Comparison of ENCODE assay signal across 8 mouse cellular contexts in the genomic region with DNA sequence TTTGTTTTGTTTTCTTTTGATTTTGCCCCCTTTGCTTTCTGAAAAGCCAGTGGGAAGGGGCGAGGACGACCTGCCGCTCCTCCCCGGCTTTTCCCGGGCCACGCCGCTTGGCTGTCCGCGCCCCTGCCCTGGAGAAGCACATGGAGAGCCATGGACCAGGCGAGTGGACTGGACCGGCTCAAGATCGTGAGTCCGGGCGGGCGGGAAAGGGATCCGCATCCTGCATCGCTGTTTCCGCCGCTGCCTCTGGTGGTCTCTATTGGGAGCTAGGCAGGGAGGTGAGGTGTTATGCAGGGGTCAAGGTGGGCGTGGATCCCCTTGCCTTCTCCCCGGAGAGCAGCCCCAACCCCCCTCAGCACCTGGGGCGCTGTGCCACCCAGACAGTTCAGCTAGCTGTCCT. TPM values are rescaled to one million over a fixed set of nuclear protein-coding genes. Genes with fewer than 3 reads are reported as not detected.
DNase-seq lines count a peak whose midpoint lies in the region; ATAC-seq and TF ChIP-seq lines count a peak whose summit lies in the region.

No protein-coding gene starts in this region.

- ATAC-seq in cerebellum, adult (ENCODE audit: insufficient number of reproducible peaks, low FRiP score, low TSS enrichment), result 0 out of 2 replicates have a peak, but pooled peaks have one; percentile 26
- peak; percentile 57; the same call in 1 of the 2 replicates for ATAC-seq in embryonic facial prominence, embryonic 12.5 days (ENCODE audit: insufficient number of reproducible peaks, insufficient read depth, low FRiP score, low TSS enrichment)
- peak; percentile 33; the same call in 1 of the 2 replicates for ATAC-seq in limb, embryonic 13.5 days (ENCODE audit: low FRiP score, low read depth)
- peak; percentile 80 for ATAC-seq in midbrain, embryonic 15.5 days (replicated peaks)

- H3K79me2 ChIP-seq in CH12.LX (replicated peaks; ENCODE audit: control insufficient read depth, extremely low read depth, insufficient read depth, poor library complexity, severe bottlenecking), result no peaks in the 10 kb centered on the region

- peak overlapping the region in 1 of 3 experiments; percentile 58 for H3K4me3 ChIP-seq in CH12.LX (replicated peaks in 1 of 3; ENCODE audit: low read depth in 2 of 3, low read length in 2 of 3, poor library complexity in 1 of 3)
- H3K4me3 ChIP-seq in embryonic facial prominence, embryonic 12.5 days, result peak overlapping the region; percentile 61
- peak overlapping the region; percentile 63 for H3K4me3 ChIP-seq in limb, embryonic 13.5 days
- peak overlapping the region; percentile 82 for H3K4me3 ChIP-seq in midbrain, embryonic 15.5 days
- peak overlapping the region; percentile 32 for H3K4me3 ChIP-seq in thymus, adult 2 months (ENCODE audit: control insufficient read depth, insufficient read depth, low read length)

- in situ Hi-C loops in CH12.LX (cut with MboI; ENCODE audit: low pct_ligation_motif_present, low pct_unique_long_range_greater_than_20kb, low sequenced_read_pairs), result no loop called here

- H3K9ac ChIP-seq in CH12.LX (ENCODE audit: insufficient read depth, low read depth), result no peak overlapping the region
- peak overlapping the region; percentile 61 for H3K9ac ChIP-seq in embryonic facial prominence, embryonic 12.5 days
- H3K9ac ChIP-seq in limb, embryonic 13.5 days, result peak overlapping the region; percentile 75
- H3K9ac ChIP-seq in midbrain, embryonic 15.5 days, result peak overlapping the region; percentile 79

- peak overlapping the region; percentile 88 for H3K4me2 ChIP-seq in CH12.LX (ENCODE audit: insufficient read depth, low read depth, poor library complexity, severe bottlenecking)
- H3K4me2 ChIP-seq in embryonic facial prominence, embryonic 12.5 days (replicated peaks), result peak overlapping the region; percentile 91
- H3K4me2 ChIP-seq in limb, embryonic 13.5 days (replicated peaks), result peak overlapping the region; percentile 94
- H3K4me2 ChIP-seq in midbrain, embryonic 15.5 days, result peak overlapping the region; percentile 98

- TF ChIP-seq POLR2A in CH12.LX (IDR thresholded peaks at IDR 0.05; ENCODE audit: low read depth, low read length), result no peak
- TF ChIP-seq POLR2A in thymus, adult 2 months (IDR thresholded peaks at IDR 0.05; ENCODE audit: control insufficient read depth, extremely low read depth, insufficient read depth, low read length, poor library complexity), result no peak

- no peak for DNase-seq in cerebellum, adult 9-11 months
- no peak for DNase-seq in CH12.LX (ENCODE audit: extremely low read depth)
- DNase-seq in heart, postnatal 4 days, result peak; percentile 52
- DNase-seq in thymus, adult 2 months, result peak; percentile 4

- TF ChIP-seq CTCF in CH12.LX (conservative IDR thresholded peaks at IDR 0.05 in 1 of 2, IDR thresholded peaks at IDR 0.05 in 1 of 2; ENCODE audit: low read depth in 2 of 2, low read length in 2 of 2), result no peak
- TF ChIP-seq CTCF in thymus, adult 2 months (IDR thresholded peaks at IDR 0.05; ENCODE audit: borderline replicate concordance, control insufficient read depth, extremely low read depth, insufficient read depth, low read length, poor library complexity), result no peak

- H3K4me1 ChIP-seq in CH12.LX (ENCODE audit: control insufficient read depth in 1 of 2, insufficient read depth in 2 of 2), result peaks cover 4 to 14% of the 10 kb centered on the region in 2 experiments; a peak in 2 of 4 replicates
- H3K4me1 ChIP-seq in embryonic facial prominence, embryonic 12.5 days, result peaks cover 7% of the 10 kb centered on the region; the same call in 1 of the 2 replicates
- H3K4me1 ChIP-seq in limb, embryonic 13.5 days, result peaks cover 12% of the 10 kb centered on the region; the same call in 1 of the 2 replicates
- peaks cover 23% of the 10 kb centered on the region for H3K4me1 ChIP-seq in midbrain, embryonic 15.5 days
- peaks cover 9% of the 10 kb centered on the region; the same call in 1 of the 2 replicates for H3K4me1 ChIP-seq in thymus, adult 2 months (replicated peaks; ENCODE audit: control insufficient read depth, insufficient read depth, low read length)

- peaks cover 2% of the 10 kb centered on the region for H3K27me3 ChIP-seq in CH12.LX (replicated peaks)
- peaks cover 4% of the 10 kb centered on the region; the same call in 1 of the 2 replicates for H3K27me3 ChIP-seq in embryonic facial prominence, embryonic 12.5 days
- H3K27me3 ChIP-seq in limb, embryonic 13.5 days, result peaks cover 11% of the 10 kb centered on the region
- H3K27me3 ChIP-seq in midbrain, embryonic 15.5 days (replicated peaks), result peaks cover 14% of the 10 kb centered on the region; the same call in 1 of the 2 replicates
- peaks cover 7% of the 10 kb centered on the region for H3K27me3 ChIP-seq in thymus, adult 2 months (ENCODE audit: control insufficient read depth, insufficient read depth, low read length)

- TF ChIP-seq EP300 in CH12.LX (IDR thresholded peaks at IDR 0.05; ENCODE audit: low read length), result no peak

- no peaks in the 10 kb centered on the region for H3K36me3 ChIP-seq in CH12.LX (replicated peaks in 1 of 2; ENCODE audit: control insufficient read depth in 1 of 2, insufficient read depth in 1 of 2, low read length in 1 of 2)
- no peaks in the 10 kb centered on the region for H3K36me3 ChIP-seq in embryonic facial prominence, embryonic 12.5 days
- no peaks in the 10 kb centered on the region for H3K36me3 ChIP-seq in limb, embryonic 13.5 days
- no peaks in the 10 kb centered on the region for H3K36me3 ChIP-seq in midbrain, embryonic 15.5 days (replicated peaks)
- no peaks in the 10 kb centered on the region for H3K36me3 ChIP-seq in thymus, adult 2 months (ENCODE audit: control insufficient read depth, insufficient read depth, low read length)

- under 1% methylated on average over 22 of the region's 22 CpGs for WGBS in embryonic facial prominence, embryonic 12.5 days
- under 1% methylated on average over 22 of the region's 22 CpGs for WGBS in limb, embryonic 13.5 days
- 0% methylated on average over 22 of the region's 22 CpGs for WGBS in midbrain, embryonic 15.5 days
- WGBS in thymus, adult 2 months, result under 1% methylated on average over 22 of the region's 22 CpGs

- TF ChIP-seq RAD21 in CH12.LX (IDR thresholded peaks at IDR 0.05; ENCODE audit: low read depth, low read length), result no peak

- no peak overlapping the region for H3K27ac ChIP-seq in CH12.LX (ENCODE audit: insufficient read depth, low read depth)
- 0 out of 2 replicates have a peak overlapping the region, but pooled peaks have one; percentile 65 for H3K27ac ChIP-seq in embryonic facial prominence, embryonic 12.5 days
- peak overlapping the region; percentile 58 for H3K27ac ChIP-seq in limb, embryonic 13.5 days
- H3K27ac ChIP-seq in midbrain, embryonic 15.5 days, result peak overlapping the region; percentile 78
- H3K27ac ChIP-seq in thymus, adult 2 months (ENCODE audit: control insufficient read depth, insufficient read depth, low read length), result no peak overlapping the region

- no peaks in the 10 kb centered on the region for H3K9me3 ChIP-seq in CH12.LX (replicated peaks; ENCODE audit: low read length)
- no peaks in the 10 kb centered on the region for H3K9me3 ChIP-seq in embryonic facial prominence, embryonic 12.5 days
- H3K9me3 ChIP-seq in limb, embryonic 13.5 days, result no peaks in the 10 kb centered on the region
- H3K9me3 ChIP-seq in midbrain, embryonic 15.5 days, result no peaks in the 10 kb centered on the region

- dilution Hi-C loops in CH12.LX (cut with MboI; ENCODE audit: extremely low pct_ligation_motif_present, extremely low pct_unique_long_range_greater_than_20kb, low sequenced_read_pairs), result no loop called here

TF ChIP-seq in CH12.LX, 34 proteins besides CTCF, POLR2A, EP300 and RAD21:
- TF ChIP-seq E2F4 (IDR thresholded peaks at IDR 0.05; ENCODE audit: insufficient replicate concordance, low read depth, low read length) (no peak), USF2 (conservative IDR thresholded peaks at IDR 0.05; ENCODE audit: low read depth, low read length) (no peak), SIN3A (IDR thresholded peaks at IDR 0.05; ENCODE audit: low read length) (no peak), ZMIZ1 (IDR thresholded peaks at IDR 0.05; ENCODE audit: low read depth, low read length) (no peak), MXI1 (IDR thresholded peaks at IDR 0.05; ENCODE audit: low read depth, low read length) (no peak), KAT2A (IDR thresholded peaks at IDR 0.05; ENCODE audit: insufficient replicate concordance, low read length) (no peak), SMC3 (IDR thresholded peaks at IDR 0.05; ENCODE audit: low read depth, low read length) (no peak)

RNA-seq across cellular contexts. Expression of gene Cacnb2, which starts 1.9 kb away (rescaled TPM):
- 0.25 and 0.42 TPM in 2 replicates for total RNA-seq in CH12.LX (2012; rRNA removed)
- total RNA-seq in CH12.LX (2014; rRNA removed), result 0.93 and 1.2 TPM in 2 replicates
- polyA plus RNA-seq in CH12.LX (2012; ENCODE audit: insufficient read length, low read depth), result 2.0 and 2.8 TPM in 2 replicates
- 2.3 and 3.4 TPM in 2 replicates for polyA plus RNA-seq in embryonic facial prominence, embryonic 12.5 days (2016; fragmentation: Nextera tagmentation; extraction: Ambion mirVana)
- 10 to 100 TPM; 84.4 to 86.6 TPM for total RNA-seq in heart, postnatal 4 days (2021)
- 2.3 and 2.7 TPM in 2 replicates for polyA plus RNA-seq in limb, embryonic 13.5 days (2015; fragmentation: Nextera tagmentation; extraction: Ambion mirVana)
- polyA plus RNA-seq in midbrain, embryonic 15.5 days (2015; fragmentation: Nextera tagmentation; extraction: Ambion mirVana), result 8.2 and 8.6 TPM in 2 replicates
- polyA plus RNA-seq in thymus, adult 2 months (2012; rRNA removed), result 0.41 and 1.6 TPM in 2 replicates

Comparison
In these comparisons a context has a peak if more than half of its experiments do, and no peak if none do; other contexts are left out.
1. ATAC-seq: peak in every context shown above with its lines; median percentile 80 in midbrain, embryonic 15.5 days; 57 in embryonic facial prominence, embryonic 12.5 days; 33 in limb, embryonic 13.5 days; 26 in cerebellum, adult.
2. DNase-seq: peak in heart, postnatal 4 days (single experiment) and thymus, adult 2 months (single experiment); none in cerebellum, adult 9-11 months (single experiment) and CH12.LX (single experiment).
3. H3K27ac ChIP-seq: peak in embryonic facial prominence, embryonic 12.5 days (single experiment), limb, embryonic 13.5 days (single experiment) and midbrain, embryonic 15.5 days (single experiment); none in CH12.LX (single experiment) and thymus, adult 2 months (single experiment).
4. Peak in every context shown above with its lines, with median percentiles within 50 percentile points of each other: H3K4me2 ChIP-seq.